Mouse (Mus musculus) monocyte, adult 2 months (primary cell): ENCODE data around the gene Rps15.

ENCODE experiments used
- DNase-seq, 2 experiments: peaks; one replicate each; pipeline ENCODE4 v3.0.0; 2022; ENCODE audit warnings: low spot score in 2 of 2, low read depth in 1 of 2

Rps15 gene

DNA sequence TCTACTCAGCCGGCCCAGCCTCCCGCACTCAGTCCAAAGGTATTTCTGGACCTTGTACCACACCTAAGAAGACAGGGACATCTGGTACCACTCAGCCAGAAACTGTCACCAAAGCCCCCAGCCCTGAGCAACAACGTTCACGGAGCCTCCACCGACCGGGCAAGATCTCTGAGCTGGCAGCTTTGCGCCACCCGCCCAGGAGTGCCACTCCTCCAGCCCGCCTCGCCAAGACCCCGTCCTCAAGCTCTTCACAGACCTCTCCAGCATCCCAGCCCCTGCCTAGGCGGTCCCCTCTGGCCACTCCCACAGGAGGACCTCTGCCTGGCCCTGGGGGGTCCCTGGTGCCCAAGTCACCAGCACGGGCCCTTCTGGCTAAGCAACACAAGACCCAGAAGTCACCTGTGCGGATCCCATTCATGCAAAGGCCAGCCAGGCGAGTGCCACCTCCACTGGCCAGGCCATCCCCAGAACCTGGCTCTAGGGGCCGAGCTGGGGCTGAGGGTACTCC lies 22.3 kb downstream of the Rps15 start:
- no peak for DNase-seq

DNA sequence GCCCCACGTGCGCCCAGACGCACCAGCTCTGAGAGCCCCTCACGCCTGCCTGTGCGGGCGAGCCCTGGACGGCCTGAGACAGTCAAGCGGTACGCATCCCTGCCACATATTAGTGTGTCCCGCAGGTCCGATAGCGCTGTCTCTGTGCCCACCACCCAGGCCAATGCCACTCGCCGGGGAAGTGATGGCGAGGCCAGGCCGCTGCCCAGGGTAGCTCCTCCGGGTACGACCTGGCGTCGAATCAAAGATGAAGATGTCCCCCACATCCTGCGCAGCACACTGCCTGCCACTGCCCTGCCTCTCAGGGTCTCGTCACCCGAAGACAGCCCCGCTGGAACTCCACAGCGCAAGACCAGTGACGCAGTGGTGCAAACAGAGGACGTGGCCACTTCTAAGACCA lies 23.1 kb downstream of the Rps15 start:
- no peak for DNase-seq

DNA sequence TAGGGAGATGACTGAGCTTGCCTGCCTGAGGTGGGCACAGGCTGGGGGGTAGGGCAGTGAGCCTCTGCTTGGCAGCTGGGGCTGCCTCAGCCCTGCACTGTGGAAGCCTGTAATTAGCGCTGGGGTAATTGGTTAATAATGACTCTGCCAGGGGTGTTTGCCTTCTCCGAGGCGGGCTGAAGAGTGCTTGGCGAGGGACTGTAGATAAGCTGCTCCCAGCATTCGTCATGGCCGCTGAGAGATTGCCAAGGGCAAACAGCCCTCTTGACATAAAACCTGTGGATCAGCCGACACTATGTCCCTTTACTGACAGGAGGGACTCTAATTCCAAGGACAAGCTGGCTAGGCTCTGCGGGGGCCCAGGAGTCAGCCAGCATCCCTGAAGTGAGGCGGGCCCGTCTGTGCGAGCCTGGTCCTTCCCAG lies 24.1 kb downstream of the Rps15 start:
- no peak for DNase-seq

DNA sequence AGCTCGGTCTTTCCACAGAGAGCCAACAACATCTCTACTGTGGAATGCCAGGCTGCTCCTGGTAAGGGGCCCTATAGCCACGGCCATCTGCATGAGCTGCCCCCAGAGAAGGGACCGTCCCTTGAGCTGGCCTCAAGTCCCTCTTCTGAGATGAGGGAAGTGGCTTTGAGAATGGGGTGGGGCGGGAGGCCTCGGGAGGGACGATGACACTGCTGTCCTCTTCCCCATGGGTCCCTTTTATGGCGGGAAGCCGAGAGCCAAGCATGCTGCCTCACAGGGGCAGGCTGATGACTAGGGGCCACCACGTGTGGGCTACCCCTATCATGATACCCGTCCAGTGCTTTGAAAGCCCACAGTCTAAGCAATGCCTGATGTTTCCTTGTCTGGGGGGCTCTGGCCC lies 24.8 kb downstream of the Rps15 start:
- DNase-seq = no peak

- peak; percentile 72 to 80 for DNase-seq
Measured at GRCm38 (mm10) chr10:80320340-80320760, 28.1 kb downstream of the Rps15 start, which contains the start of gene 2310011J03Rik. Gene 2310011J03Rik (minus strand): TSS chr10:80320537.

DNA sequence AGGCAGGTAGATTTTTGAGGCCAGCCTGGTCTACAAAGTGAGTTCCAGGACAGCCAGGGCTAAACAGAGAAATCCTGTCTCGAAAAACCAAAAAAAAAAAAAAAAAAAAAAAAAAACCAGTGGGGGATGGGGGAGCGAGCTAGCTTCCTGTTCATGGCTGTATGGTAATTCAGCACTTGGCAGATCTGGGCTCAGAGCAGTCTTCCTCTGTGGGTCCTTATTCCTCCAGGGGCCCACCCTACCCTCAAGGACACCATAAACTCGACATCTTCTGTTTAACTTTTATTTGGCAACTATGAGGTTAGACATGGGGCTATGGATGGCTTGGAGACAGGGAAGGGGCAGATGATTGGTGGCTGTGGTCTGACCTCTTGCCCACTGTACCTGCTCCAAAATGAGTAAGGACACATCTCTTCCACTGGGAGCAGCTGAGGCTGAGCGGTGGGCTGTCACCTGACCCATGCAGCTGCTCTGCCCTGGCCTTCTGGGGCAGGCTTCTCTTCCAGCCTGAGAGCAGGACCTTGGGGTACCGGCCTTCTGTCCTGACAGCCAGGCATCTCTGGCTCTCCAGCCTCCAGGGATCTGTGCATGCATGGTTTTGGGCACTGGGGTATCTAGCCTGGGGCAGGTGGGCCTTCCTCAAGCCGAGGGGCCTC lies 28.9 kb downstream of the Rps15 start:
- no peak for DNase-seq

GRCm38 (mm10) chr10:80321670-80322581 lies 29.7 kb downstream of the Rps15 start:
- DNase-seq = no peak

- DNase-seq = no peak
Measured at GRCm38 (mm10) chr10:80322811-80323211, 30.6 kb downstream of the Rps15 start.

- DNase-seq = peak in 1 of 2 experiments; percentile 49
Measured at GRCm38 (mm10) chr10:80323261-80324119, 31.2 kb downstream of the Rps15 start.

DNA sequence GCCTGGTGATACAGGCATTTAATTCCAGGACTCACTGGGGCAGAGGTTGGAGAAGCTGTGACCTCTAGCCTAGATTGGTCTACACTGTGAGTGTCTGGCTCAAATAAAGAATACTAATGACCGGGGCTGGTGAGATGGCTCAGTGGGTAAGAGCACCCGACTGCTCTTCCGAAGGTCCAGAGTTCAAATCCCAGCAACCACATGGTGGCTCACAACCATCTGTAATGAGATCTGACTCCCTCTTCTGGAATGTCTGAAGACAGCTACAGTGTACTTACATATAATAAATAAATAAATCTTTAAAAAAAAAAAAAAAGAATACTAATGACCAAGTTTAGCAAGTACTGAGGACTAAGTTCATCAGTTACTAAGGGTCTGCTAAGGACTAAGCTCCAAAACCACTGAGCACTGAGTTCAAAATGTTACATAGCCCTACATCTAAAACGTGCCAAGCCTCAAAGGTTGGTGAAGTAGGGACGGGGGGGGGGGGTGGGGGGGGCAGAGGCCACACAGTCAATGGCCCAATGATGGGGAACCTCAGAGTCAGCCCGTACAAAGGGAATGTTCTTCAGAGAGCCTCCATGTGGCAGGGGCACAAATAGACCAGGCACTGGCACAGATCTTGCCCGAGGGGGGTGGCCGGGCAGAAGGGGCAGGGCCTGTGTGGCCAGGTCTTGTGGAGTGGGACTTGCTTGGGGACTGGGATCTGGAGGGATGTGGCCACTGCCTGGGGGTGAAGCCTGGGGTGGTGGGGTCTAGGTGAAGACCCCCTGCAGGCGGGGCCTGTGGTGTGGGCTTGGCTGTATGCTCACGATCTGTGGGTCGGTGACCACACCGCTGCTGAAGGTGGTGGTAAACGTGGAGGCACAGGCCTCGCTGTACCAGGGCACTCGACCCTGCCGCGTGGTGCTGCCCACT lies 32.1 kb downstream of the Rps15 start:
- DNase-seq = no peak

GRCm38 (mm10) chr10:80325045-80325444 lies 32.8 kb downstream of the Rps15 start:
- no peak for DNase-seq

- DNase-seq = peak; percentile 89 to 91
Measured at GRCm38 (mm10) chr10:80329273-80330081, 37.2 kb downstream of the Rps15 start, which contains the start of the genes Pcsk4 and Reep6. Gene Pcsk4 (minus strand): TSS chr10:80329498. Gene Reep6 (plus strand): TSS chr10:80329953.

- DNase-seq = no peak
Measured at GRCm38 (mm10) chr10:80330084-80330483, 37.8 kb downstream of the Rps15 start.

- no peak for DNase-seq
Measured at GRCm38 (mm10) chr10:80330888-80331287, 38.6 kb downstream of the Rps15 start.

DNA sequence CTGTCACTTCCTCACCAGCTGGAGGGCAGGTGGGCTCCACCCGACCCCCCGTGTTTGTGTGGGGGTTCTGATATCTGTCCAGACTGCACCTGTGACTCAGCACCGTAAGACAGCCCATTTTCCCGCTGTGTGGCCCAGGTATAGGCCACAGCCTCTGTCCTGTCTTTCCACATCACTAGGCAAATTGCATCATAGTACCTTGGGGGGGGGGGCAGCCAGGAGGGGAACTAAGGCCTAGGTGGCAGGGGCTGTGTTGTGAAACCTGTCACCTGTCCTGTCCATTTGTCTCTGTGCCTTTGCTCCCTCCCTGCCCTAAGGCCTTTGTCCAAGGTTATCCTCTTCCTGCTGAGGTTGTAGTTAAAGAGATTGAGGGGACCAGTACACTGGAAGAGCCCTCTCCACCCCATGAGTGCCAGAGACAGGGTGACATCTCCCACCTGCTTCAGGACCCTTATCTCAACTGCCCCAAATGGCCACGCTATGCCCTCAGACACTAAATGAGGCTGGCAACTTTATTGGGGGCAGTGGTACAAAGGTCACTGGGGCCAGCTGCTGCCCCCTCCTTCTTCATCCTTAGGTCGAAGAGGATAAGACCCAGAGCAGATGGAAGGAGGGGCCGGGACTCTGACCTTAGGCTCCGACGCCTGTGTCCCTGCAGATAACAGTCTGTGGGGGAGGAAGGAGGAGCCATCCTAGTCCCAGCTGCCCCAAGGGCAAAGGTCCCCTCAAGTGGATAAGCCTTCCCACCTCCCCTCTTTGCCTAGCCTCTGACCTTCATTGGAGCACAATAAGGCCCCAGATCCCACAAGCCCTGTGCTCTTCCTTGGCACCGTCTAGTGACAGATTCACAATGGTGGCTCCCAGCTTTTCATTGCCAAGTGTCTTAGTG lies 39.6 kb downstream of the Rps15 start:
- no peak for DNase-seq

DNA sequence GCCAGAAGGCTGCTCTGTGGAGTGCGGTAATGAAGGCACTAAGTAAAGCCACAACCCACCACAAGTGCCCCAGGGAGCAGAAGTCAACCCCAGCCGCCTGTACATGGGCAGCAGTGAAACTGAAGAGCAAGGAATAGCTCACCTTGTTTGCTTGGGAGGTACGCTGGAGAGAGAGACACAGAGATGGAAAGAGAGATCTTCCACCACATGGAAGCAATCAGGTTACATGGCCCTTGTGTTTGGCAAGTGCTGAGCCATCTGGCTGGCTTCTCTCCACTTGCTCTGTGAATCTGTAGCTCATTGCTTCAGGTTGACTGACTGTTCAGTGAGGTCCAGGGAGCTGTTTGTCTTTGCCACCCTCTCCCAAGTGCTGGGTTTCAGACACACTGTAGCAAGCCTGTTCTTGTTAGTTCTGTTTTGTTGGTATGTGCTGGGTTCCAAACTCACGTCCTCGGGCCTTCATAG lies 40.3 kb downstream of the Rps15 start:
- DNase-seq = no peak

- no peak for DNase-seq
Measured at GRCm38 (mm10) chr10:80336263-80336662, 44.0 kb downstream of the Rps15 start.
